Mouse (Mus musculus) forebrain, embryonic 10.5 days (tissue): ENCODE results near the gene Gucy1b1. TPM values are rescaled to one million over a fixed set of nuclear protein-coding genes. Genes with fewer than 3 reads are reported as not detected.

Experiments
- microRNA-seq: library from miRNA; unstranded; fragments of <30 nt; microRNA quantifications from one replicate; pipeline ENCODE4, GENCODE M21; 2017
- polyA plus RNA-seq: library from polyadenylated mRNA; unstranded; fragments of >200 nt; fragmentation: Nextera tagmentation; extraction: Ambion mirVana; gene quantifications from 2 replicates; pipeline ENCODE4 v1.2.1, GENCODE M21; 2016

Gucy1b1 gene
- polyA plus RNA-seq, 1 experiment from 2014 or later = 3.6 TPM

Small RNAs within 50 kb of the gene (microRNA-seq; reads per million reads assigned to microRNA genes)
- not detected for gene Mir7010

Other genes starting within 250 kb of the Gucy1b1 start
- gene Ctso, start 142.1 kb downstream of the Gucy1b1 start, polyA plus RNA-seq = 3.0 and 3.3 TPM in 2 replicates
- 0.04 and 0.05 TPM in 2 replicates for gene Tdo2, start 98.5 kb downstream of the Gucy1b1 start, polyA plus RNA-seq
- not detected in 2 replicates for gene Asic5, start 92.4 kb downstream of the Gucy1b1 start, polyA plus RNA-seq
- gene Gucy1a1, start 71.1 kb upstream of the Gucy1b1 start, polyA plus RNA-seq = 1.5 and 1.8 TPM in 2 replicates